Mouse (Mus musculus) megakaryocyte, embryonic 14.5 days (primary cell): ENCODE measurements around the gene Stard13.

Experiments
- FLI1 ChIP-seq: IDR thresholded peaks from 2 replicates; pipeline ENCODE4 v1.6.1; 2012; ENCODE audit warnings: low read length, inconsistent platforms, mixed read lengths
- GATA1 ChIP-seq: IDR thresholded peaks from 3 replicates; pipeline ENCODE4 v1.6.1; 2012; ENCODE audit warnings: mixed read lengths, low read length, inconsistent platforms, borderline replicate concordance

DNA sequence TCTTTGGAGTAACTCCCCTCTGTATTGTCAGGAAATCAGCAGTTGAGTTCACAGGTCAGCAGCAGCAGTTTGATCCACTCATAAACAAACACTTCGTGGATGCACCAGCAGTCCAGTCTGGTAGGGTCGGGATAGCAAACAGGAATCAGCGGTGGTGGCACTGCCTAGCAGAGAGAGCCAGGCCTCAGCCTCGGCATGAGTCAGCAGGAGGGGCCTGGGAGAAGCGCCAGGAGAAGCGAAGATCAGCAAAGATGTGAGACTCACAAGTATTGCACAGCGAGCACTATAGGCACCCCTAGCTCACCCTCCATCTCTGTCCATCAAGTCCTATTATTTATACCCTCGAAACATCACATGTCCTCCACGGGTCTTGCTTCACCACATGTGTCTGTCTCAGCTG is 5.1 kb upstream of the Stard13 start:
- TF ChIP-seq GATA1: no peak
- no peak for TF ChIP-seq FLI1
